Mouse (Mus musculus): ENCODE results near the gene Avp.

Avp gene

DNA sequence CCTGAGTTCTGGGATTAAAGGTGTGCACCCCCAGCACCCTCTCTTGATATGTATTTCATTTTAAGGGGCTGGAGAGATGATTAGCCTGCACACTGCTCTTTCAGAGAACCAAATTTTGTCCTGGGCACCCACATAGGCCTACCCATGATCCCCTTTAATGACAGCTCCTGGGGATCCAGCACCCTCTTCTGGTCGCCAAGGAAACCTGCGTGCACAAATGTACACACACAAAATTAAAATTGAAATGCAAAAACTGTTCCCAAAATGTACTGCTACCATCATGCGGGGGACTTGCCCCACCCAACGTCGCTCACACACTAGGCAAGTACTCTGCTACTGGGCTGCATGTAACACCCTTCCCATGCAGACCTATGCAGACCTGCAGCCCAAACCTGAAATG lies 7.4 kb downstream of the Avp start:
- DNase-seq (ENCODE audit: low spot score): no peak

DNA sequence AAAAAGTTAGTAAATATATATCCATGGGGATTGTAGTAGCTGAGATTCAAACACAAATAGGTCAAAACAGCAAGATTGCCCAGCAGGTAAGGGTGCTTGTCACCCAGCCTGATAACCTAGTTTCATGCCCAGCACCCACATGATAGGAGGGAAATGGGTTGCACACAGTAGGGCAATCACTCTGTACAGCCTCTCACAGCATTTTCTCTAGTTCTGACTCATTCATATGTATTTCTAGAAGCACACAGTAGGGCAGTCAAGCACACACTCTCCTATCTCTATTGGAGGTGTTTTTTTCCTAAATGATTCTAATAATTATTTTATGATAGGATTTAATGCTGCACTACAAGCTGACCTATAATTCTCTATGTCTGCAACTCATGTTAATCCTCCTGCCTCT lies 12.4 kb downstream of the Avp start:
- no peak for DNase-seq (ENCODE audit: low spot score)

DNA sequence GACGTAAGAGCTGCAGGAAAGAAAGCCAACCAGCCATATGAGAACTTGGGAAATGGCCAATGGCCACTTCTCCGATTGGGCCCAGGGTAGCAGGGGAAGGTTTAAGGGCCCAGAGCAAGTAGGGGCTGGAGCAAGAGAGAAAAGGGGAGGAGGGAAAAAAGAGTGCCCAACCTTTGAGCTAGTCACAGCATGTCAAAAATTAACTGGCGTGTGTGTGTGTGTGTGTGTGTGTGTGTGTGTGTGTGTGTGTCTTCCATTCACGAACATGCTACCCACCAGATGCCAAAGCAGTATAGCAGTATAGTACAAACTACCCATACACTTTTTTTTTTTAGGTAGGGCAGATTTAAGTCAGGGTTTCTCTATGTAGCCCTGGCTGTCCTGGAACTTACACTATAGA lies 13.4 kb downstream of the Avp start:
- no peak for DNase-seq (ENCODE audit: low spot score)

DNA sequence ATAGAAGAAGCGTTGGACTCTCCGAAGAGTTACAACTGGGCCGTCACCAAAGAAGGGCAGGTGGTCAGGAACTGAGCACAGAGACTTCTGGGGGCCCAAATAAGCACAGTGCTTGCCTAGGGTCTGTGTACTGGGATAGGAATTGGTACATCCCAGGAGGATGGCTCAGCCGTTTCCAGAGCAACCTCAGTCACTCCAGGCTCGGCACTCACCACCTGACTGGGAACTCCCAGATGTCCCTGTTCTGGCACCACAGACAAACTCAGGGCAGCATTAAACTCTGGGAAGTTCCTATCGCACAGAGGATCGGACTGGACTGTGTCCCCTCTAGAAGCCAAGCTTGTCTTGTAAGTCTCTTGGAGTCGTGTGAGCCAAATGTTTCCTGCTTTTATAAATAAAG lies 17.4 kb downstream of the Avp start:
- no peak for DNase-seq (ENCODE audit: low spot score)

DNA sequence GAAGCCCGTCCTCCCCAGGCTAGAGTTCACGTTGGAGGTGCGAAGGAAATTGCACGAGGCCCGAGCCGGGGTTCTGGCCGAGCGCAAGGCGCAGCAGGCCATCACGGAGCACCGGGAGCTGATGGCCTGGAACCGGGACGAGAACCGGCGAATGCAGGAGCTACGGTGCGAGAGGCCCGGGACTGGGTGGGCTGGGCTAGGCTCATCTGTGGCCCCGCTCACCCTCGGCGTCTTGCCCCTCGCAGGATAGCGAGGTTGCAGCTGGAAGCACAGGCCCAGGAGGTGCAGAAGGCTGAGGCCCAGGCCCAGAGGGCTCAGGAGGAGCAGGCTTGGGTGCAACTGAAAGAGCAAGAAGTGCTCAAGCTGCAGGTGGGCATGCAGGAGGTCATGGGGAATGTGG lies 18.3 kb downstream of the Avp start:
- peak; percentile 22 for DNase-seq (ENCODE audit: low spot score)

DNA sequence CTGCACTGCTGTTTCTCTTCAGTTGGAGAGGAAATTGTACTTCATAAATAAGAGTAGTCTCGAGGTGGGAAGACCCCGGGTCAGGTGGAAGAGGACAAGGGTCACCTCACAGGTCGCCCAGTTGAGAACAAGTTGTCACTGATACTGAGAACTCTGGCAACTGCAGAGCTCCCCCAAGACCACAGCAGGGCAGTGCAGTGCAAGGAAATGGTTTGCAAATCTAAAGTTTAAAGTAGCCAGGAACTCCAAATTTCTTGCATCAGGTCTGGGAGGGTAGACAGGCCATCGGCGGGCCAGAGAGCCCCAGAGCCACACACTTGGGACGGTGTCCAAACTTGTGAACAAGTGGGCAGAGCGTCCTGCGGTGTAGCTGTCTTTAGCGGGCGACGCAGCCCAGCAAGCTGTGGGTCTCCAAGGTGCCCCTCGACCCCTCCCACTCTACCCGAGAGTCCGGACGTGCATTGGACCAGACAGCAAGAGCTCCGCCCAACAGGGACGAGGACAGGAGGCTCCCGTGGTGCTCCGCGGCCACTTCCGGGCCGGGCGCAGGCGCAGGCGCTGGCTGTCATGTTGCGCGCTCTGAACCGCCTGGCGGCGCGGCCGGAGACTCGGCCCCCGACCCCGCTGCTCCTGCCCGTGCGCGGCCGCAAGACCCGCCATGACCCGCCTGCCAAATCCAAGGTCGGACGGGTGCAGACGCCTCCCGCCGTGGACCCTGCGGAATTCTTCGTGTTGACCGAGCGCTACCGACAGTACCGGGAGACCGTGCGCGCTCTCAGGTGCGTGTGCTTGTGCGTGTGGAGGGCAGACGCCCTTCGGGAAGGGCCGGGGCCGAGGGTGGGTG lies 18.9 kb downstream of the Avp start, which contains the start of gene Mrps26:
Mrps26 (plus strand) TSS at position 531 of the 844 bp plus-strand sequence.
- peak; percentile 94 for DNase-seq (ENCODE audit: low spot score)

DNA sequence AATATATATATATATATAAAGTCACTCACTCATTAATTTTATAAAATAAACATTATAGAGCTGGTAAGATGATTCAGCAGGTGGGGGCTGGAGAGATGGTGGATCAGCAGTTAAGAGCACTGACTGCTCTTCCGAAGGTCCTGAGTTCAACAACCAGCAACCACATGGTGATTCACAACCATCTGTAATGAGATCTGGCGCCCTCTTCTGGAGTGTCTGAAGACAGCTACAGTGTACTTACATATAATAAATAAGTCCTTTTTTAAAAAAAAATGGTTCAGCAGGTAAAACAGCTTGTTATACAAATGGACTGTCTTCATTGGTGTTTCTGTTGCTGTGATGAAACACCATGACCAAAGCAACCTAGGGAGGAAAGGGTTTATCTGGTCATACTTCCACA lies 24.3 kb downstream of the Avp start:
- no peak for DNase-seq (ENCODE audit: low spot score)

DNA sequence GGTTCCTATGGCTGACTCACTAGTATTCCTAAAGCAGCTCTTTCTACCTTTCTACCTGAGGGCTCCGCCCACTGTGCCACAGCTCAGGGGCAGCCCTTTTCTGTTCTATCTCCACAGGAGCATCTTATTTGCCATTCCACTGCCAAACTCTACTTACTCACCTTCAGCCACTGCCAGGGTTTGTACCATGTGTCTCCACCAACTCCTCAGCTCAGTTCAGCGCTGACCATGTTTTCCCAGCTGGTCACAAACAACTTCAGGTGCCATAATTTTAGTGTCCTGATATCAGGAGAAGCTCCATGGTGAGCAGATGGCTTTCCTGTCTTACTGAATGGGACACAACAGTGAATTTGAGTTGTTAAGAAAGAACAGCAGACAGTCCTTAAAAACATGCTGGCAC lies 24.9 kb downstream of the Avp start:
- no peak for DNase-seq (ENCODE audit: low spot score)

DNA sequence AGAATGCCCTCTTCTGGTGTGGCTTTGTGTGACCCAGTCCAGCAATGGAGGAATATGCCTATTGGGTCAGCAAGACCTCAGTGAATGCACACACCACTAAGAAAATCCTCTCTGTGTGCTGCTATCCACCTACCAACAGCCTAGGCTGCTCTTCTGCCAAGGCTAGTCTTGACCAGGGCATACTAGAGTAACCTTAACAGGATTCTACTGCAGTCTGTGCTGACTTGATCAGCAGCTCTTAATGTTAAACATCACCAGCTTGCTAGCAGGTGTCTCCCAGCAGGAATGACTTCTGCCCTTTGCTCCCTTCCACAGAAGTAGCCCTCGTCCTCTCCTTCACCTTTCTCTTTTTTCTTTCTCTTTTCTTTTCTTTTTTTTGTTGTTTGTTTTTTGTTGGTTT lies 26.1 kb downstream of the Avp start:
- no peak for DNase-seq (ENCODE audit: low spot score)

DNA sequence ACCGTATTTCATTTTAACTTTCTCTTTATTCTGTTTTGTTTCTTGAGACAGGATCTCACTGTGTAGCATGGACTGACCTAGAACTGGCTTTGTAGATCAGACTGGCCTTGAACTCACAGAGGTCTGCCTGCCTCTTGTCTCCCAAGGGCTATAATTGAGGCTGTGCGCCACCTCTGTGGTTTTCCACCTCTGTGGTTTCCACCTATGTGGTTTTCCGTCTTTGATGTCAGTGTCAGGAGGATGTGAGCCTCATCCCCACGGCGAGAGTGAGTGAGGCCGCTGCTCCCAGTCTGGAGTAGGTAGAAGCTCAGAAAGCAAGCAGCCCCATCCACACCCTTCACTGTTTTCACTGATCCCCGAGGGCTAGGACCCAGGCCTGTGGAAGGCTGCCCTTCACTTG lies 27.5 kb downstream of the Avp start:
- DNase-seq (ENCODE audit: low spot score): no peak

DNA sequence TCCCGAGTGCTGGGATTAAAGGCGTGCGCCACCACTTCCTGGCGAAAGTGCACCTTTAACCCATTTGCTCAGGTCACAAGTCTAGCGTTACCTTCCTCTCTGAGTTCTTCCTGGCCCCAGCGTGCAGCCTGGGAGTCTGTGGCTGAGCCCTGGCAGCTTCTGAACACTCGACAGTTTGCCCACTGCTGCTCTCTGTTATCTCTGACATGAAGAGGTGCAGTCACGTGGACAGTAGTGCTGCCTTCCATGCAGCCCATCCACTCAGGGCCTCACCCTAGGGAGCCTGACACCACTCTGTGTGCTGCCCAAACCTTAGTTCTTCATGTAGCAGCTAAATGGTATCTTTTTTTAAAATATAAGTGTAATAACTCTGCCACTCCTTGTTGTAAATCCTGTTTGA lies 35.4 kb downstream of the Avp start:
- no peak for DNase-seq (ENCODE audit: low spot score)

DNA sequence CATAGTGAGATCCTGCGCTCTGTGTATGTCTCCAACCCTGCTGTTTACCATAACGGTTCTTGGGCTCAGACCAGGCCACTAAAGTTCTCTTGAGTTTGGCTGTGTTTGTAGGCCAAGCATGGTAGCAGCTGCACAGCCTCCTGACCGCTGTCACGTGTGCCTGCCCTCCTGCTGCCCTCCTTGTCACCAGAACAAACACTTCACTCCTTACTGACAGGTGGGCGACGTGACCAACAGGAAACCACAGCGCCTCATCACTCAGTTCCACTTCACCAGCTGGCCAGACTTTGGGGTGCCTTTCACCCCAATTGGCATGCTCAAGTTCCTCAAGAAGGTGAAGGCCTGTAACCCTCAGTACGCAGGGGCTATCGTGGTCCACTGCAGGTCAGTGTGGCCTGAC lies 42.1 kb downstream of the Avp start:
- no peak for DNase-seq (ENCODE audit: low spot score)

DNA sequence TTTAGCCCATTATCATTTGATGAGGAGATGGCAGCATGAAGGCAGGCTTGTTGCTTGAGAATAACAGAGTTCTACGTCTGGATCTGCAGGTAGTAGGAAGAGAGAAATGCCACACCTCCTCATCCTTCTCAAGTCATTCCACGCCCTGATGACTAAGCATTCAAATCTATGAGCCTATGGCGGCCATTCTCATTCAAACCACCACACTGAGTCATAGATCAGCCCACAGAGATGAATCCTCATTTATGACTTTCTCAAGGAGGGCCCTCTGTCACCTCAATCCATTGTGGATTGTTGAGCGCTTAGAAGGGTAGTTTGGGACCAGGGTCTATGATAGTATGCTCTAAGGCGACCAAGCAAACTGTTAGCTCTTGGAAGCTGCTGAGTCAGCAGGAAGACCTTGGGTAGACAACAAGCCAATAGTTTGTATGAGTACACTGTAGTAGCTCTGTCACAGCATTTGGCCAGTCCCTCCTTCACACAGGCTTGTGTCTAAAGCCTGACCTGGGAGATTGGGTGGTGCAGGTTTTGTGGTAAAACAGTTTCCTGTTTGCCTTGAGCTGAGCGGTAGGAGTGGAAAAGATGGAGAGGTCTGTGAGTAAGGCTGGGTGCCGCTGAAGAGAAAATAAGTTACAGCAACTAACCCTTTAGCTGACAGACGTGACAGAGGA lies 43.3 kb downstream of the Avp start:
- DNase-seq (ENCODE audit: low spot score): no peak

DNA sequence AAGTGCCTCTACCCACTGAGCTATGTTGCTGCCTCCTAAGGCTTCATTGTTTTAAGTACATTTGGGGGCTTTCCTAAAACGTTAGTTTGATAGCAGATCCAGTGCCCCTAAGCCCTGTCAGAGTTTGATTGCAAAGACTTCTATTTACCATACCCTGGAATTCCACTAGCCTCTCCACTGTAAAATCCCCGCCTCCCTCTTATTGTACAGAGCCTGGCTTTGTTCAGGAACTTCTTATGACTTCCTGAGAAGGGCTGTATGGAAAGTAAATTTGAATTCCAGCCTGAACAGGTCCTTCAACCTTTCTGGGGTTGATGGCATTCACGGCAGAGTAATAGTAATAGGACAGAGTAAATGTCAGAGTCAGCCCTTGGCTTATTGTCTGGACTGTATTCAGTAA lies 45.5 kb downstream of the Avp start:
- DNase-seq (ENCODE audit: low spot score): no peak

DNA sequence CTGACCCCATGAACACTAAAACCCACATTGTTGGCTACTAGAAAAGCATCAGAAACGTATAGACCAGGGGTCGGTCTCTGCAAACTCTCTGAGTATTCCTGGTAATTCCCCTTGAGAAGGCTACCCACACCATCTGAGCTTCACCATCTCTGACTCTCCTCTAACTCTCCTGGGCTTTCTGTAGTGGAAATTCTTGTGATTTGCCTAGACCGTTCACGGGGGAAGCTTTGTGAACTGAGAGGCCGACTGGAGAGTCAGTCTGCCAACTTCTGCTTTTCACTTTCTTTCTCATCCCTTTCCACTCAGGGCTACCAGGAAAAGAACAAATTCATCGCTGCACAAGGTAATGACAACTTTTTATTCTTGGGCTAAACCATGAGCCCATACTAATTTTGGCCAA lies 47.3 kb downstream of the Avp start:
- DNase-seq (ENCODE audit: low spot score): no peak

DNA sequence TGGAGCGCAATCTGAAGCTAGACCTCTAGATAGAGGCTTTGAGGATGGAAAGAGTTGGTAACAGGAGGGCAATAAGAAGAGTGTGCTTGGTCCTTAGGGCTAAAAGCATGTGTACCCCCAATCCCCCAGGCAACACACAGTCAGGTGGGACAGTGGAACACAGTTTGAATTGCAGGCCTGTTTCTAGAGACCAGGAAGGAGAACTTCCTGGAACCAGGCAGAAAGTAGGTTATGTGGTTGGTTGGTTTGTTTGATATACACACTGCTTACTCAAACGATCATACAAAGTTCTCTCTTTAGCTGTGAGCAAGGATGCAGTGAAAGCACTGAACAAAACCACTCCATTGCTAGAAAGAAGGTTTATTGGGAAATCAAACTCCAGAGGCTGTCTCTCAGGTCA lies 50.2 kb downstream of the Avp start:
- no peak for DNase-seq (ENCODE audit: low spot score)

Data from retina, embryonic 14.5 days (tissue).